Mouse (Mus musculus) stomach, postnatal 0 days (tissue): ENCODE data around the gene Rreb1.

ENCODE experiments used
- CTCF ChIP-seq: IDR thresholded peaks from 2 replicates; pipeline ENCODE4 v1.5.1; 2016; ENCODE audit warnings: antibody characterized with exemption, low read depth, mild to moderate bottlenecking, moderate library complexity
- EP300 ChIP-seq: optimal IDR thresholded peaks from 2 replicates; pipeline ENCODE3; 2016; ENCODE audit warnings: antibody characterized with exemption

GRCm38 (mm10) chr13:37846962-37847570 lies 68.9 kb downstream of the Rreb1 start:
- no peak for TF ChIP-seq CTCF
- TF ChIP-seq EP300, result no peak
